Mouse (Mus musculus) myocyte (in vitro differentiated cells): ENCODE measurements around the gene Dpp4. TPM values are rescaled to one million over a fixed set of nuclear protein-coding genes. Genes with fewer than 3 reads are reported as not detected.

Experiments
- H3K27me3 ChIP-seq: one replicate; pipeline ENCODE4 v1.6.1; 2011; ENCODE audit not compliant: control insufficient read depth, insufficient read depth, insufficient read length
- H3K36me3 ChIP-seq: one replicate; pipeline ENCODE4 v1.6.1; 2011; ENCODE audit not compliant: control insufficient read depth, insufficient read depth
- H3K4me2 ChIP-seq: one replicate; pipeline ENCODE4 v1.6.1; 2011; ENCODE audit warnings: low read depth, control low read depth
- H3K4me3 ChIP-seq: one replicate; pipeline ENCODE4 v1.5.1; 2011; ENCODE audit warnings: mild to moderate bottlenecking, control low read depth, moderate library complexity
- H3K79me2 ChIP-seq: one replicate; pipeline ENCODE4 v1.6.1; 2011; ENCODE audit not compliant: control insufficient read depth, insufficient read depth
- H3ac ChIP-seq: one replicate; pipeline ENCODE4 v1.6.1; 2011; ENCODE audit not compliant: control insufficient read depth, insufficient read length
- CEBPB ChIP-seq: IDR thresholded peaks from 2 replicates; pipeline ENCODE4 v1.6.1; 2011; ENCODE audit warnings: mild to moderate bottlenecking, moderate library complexity; ENCODE audit not compliant: poor library complexity, insufficient read depth, severe bottlenecking
- E2F4 ChIP-seq: IDR thresholded peaks from one replicate; pipeline ENCODE4 v1.6.1; 2011; ENCODE audit warnings: mild to moderate bottlenecking, control low read depth, moderate library complexity; ENCODE audit not compliant: insufficient read depth
- MAX ChIP-seq: IDR thresholded peaks from one replicate; pipeline ENCODE4 v1.6.1; 2011; ENCODE audit warnings: low read depth, mild to moderate bottlenecking, control low read depth
- MYOD1 ChIP-seq, 3 experiments: IDR thresholded peaks; one replicate each; pipeline ENCODE4 v1.6.1; 2011; ENCODE audit warnings: control low read depth in 2 of 3, low read depth in 2 of 3, mild to moderate bottlenecking in 2 of 3, moderate library complexity in 1 of 3; ENCODE audit not compliant: insufficient read length in 2 of 3, control insufficient read depth in 1 of 3
- MYOG ChIP-seq, 3 experiments: IDR thresholded peaks; one replicate each; pipeline ENCODE4 v1.6.1; 2011; ENCODE audit warnings: control low read depth in 2 of 3, low read depth in 2 of 3, mild to moderate bottlenecking in 2 of 3; ENCODE audit not compliant: insufficient read length in 2 of 3, control insufficient read depth in 1 of 3, insufficient read depth in 1 of 3
- POLR2A ChIP-seq: IDR thresholded peaks from one replicate; pipeline ENCODE4 v1.6.1; 2011; ENCODE audit warnings: low read depth, mild to moderate bottlenecking, control low read depth, moderate library complexity; ENCODE audit not compliant: insufficient read length
- POLR2AphosphoS2 ChIP-seq: IDR thresholded peaks from one replicate; pipeline ENCODE4 v1.6.1; 2011; ENCODE audit warnings: low read depth, control low read depth; ENCODE audit not compliant: insufficient read length
- REST ChIP-seq: IDR thresholded peaks from one replicate; pipeline ENCODE4 v1.6.1; 2011; ENCODE audit warnings: mild to moderate bottlenecking, control low read depth, moderate library complexity; ENCODE audit not compliant: insufficient read depth, insufficient read length
- SRF ChIP-seq: IDR thresholded peaks from one replicate; pipeline ENCODE4 v1.6.1; 2011; ENCODE audit warnings: low read depth; ENCODE audit not compliant: control insufficient read depth, insufficient read length
- TCF12 ChIP-seq: IDR thresholded peaks from one replicate; pipeline ENCODE4 v1.6.1; 2011; ENCODE audit warnings: mild to moderate bottlenecking, control low read depth; ENCODE audit not compliant: poor library complexity, insufficient read depth, severe bottlenecking
- TCF3 ChIP-seq: IDR thresholded peaks from one replicate; pipeline ENCODE4 v1.6.1; 2011; ENCODE audit warnings: low read depth, control low read depth; ENCODE audit not compliant: insufficient read length
- USF1 ChIP-seq: IDR thresholded peaks from one replicate; pipeline ENCODE4 v1.6.1; 2011; ENCODE audit warnings: low read depth, mild to moderate bottlenecking, control low read depth, moderate library complexity
- polyA plus RNA-seq: library from polyadenylated mRNA; unstranded; fragments of >200 nt; fragmentation: generic; extraction: Trizol; gene quantifications from one replicate; pipeline ENCODE4 v1.2.1, GENCODE M21; 2012; ENCODE audit warnings: missing spikeins

Dpp4 gene
- polyA plus RNA-seq, 1 experiment: not detected

GRCm38 (mm10) chr2:62356606-62357005 lies 55.4 kb downstream of the Dpp4 start:
- TF ChIP-seq REST: no peak
- Histone ChIP-seq H3K4me2 (no peak overlapping the region), H3K4me3 (no peak overlapping the region), H3K36me3 (no peaks in the 10 kb centered on the region), H3K27me3 (no peaks in the 10 kb centered on the region), H3K79me2 (no peaks in the 10 kb centered on the region), H3ac (no peak overlapping the region)

- no peaks in the 10 kb centered on the region for H3K36me3 ChIP-seq
- no peak for TF ChIP-seq MAX
- no peak for TF ChIP-seq POLR2A
- TF ChIP-seq REST: no peak
- TF ChIP-seq MYOG (IDR thresholded peaks at IDR 0.05; ENCODE audit: control insufficient read depth in 1 of 3, insufficient read depth in 1 of 3, insufficient read length in 2 of 3, low read depth in 2 of 3): no peak
- TF ChIP-seq SRF: no peak
- no peak for TF ChIP-seq USF1
- TF ChIP-seq MYOD1 (IDR thresholded peaks at IDR 0.05; ENCODE audit: control insufficient read depth in 1 of 3, insufficient read length in 2 of 3, low read depth in 2 of 3): no peak
- no peak for TF ChIP-seq POLR2AphosphoS2
- TF ChIP-seq E2F4: no peak
- no peak for TF ChIP-seq TCF3
- no peak for TF ChIP-seq TCF12
- H3K4me2 ChIP-seq: no peak overlapping the region
- no peak overlapping the region for H3ac ChIP-seq
- H3K79me2 ChIP-seq: no peaks in the 10 kb centered on the region
- no peaks in the 10 kb centered on the region for H3K27me3 ChIP-seq
- no peak overlapping the region for H3K4me3 ChIP-seq
These were observed 56.3 kb downstream of the Dpp4 start for GRCm38 (mm10) chr2:62355766-62356165.

- TF ChIP-seq MYOG (IDR thresholded peaks at IDR 0.05; ENCODE audit: control insufficient read depth in 1 of 3, insufficient read depth in 1 of 3, insufficient read length in 2 of 3, low read depth in 2 of 3): no peak
- no peak for TF ChIP-seq MYOD1 (IDR thresholded peaks at IDR 0.05; ENCODE audit: control insufficient read depth in 1 of 3, insufficient read length in 2 of 3, low read depth in 2 of 3)
- TF ChIP-seq REST: no peak
- no peak for TF ChIP-seq TCF3
- TF ChIP-seq POLR2A: no peak
- TF ChIP-seq MAX: no peak
- no peak for TF ChIP-seq E2F4
- no peak for TF ChIP-seq SRF
- TF ChIP-seq USF1: no peak
- no peak for TF ChIP-seq TCF12
- TF ChIP-seq POLR2AphosphoS2: no peak
- no peak for TF ChIP-seq CEBPB
- no peaks in the 10 kb centered on the region for H3K36me3 ChIP-seq
- H3K79me2 ChIP-seq: no peaks in the 10 kb centered on the region
- H3ac ChIP-seq: no peak overlapping the region
- H3K27me3 ChIP-seq: no peaks in the 10 kb centered on the region
- no peak overlapping the region for H3K4me3 ChIP-seq
- no peak overlapping the region for H3K4me2 ChIP-seq
These were observed 60.0 kb downstream of the Dpp4 start for GRCm38 (mm10) chr2:62352035-62352434.

GRCm38 (mm10) chr2:62347762-62348161 lies 64.3 kb downstream of the Dpp4 start:
- H3ac ChIP-seq: no peak overlapping the region
- TF ChIP-seq TCF3 (no peak), MYOD1 (IDR thresholded peaks at IDR 0.05; ENCODE audit: control insufficient read depth in 1 of 3, insufficient read length in 2 of 3, low read depth in 2 of 3) (no peak), CEBPB (no peak), E2F4 (no peak), SRF (no peak), TCF12 (no peak), USF1 (no peak), POLR2AphosphoS2 (no peak), POLR2A (no peak), MYOG (IDR thresholded peaks at IDR 0.05; ENCODE audit: control insufficient read depth in 1 of 3, insufficient read depth in 1 of 3, insufficient read length in 2 of 3, low read depth in 2 of 3) (no peak), REST (no peak), MAX (no peak)
- H3K4me2 ChIP-seq: no peak overlapping the region
- H3K4me3 ChIP-seq: no peak overlapping the region
- H3K36me3 ChIP-seq: no peaks in the 10 kb centered on the region
- H3K79me2 ChIP-seq: no peaks in the 10 kb centered on the region
- no peaks in the 10 kb centered on the region for H3K27me3 ChIP-seq

GRCm38 (mm10) chr2:62346771-62347170 lies 65.3 kb downstream of the Dpp4 start:
- TF ChIP-seq POLR2A (no peak), SRF (no peak)
- no peak overlapping the region for H3K4me2 ChIP-seq

More at GRCm38 (mm10) chr2:62346771-62347170, 65.3 kb downstream of the Dpp4 start:
- H3K36me3 ChIP-seq: no peaks in the 10 kb centered on the region
- no peaks in the 10 kb centered on the region for H3K79me2 ChIP-seq
- no peak overlapping the region for H3K4me3 ChIP-seq
- no peaks in the 10 kb centered on the region for H3K27me3 ChIP-seq
- H3ac ChIP-seq: no peak overlapping the region
